Mouse (Mus musculus) heart, embryonic 10.5 days (tissue): ENCODE data around the gene Ugt2b34. TPM values are rescaled to one million over a fixed set of nuclear protein-coding genes. Genes with fewer than 3 reads are reported as not detected.
"Not testable (repeated sequence)": the region's sequence is repeated elsewhere in the genome, so short reads cannot be mapped to it uniquely, and the experiment has no call there.

Experiments used
- DNase-seq: peaks from one replicate; pipeline ENCODE4 v3.0.0-alpha.2; 2017; ENCODE audit warnings: low spot score
- H3K27ac ChIP-seq: fragments of 300-500 bp; sonication (generic); 2 replicates; pipeline ENCODE4 v1.5.1; 2016; ENCODE audit warnings: mild to moderate bottlenecking
- H3K27me3 ChIP-seq: fragments of 300-500 bp; sonication (generic); 2 replicates; pipeline ENCODE4 v1.6.1; 2016; ENCODE audit warnings: mild to moderate bottlenecking; ENCODE audit not compliant: poor library complexity, insufficient read depth, severe bottlenecking
- H3K36me3 ChIP-seq: fragments of 300-500 bp; sonication (generic); 2 replicates; pipeline ENCODE4 v1.6.1; 2016; ENCODE audit warnings: mild to moderate bottlenecking, moderate library complexity
- H3K4me1 ChIP-seq: fragments of 300-500 bp; sonication (generic); 2 replicates; pipeline ENCODE4 v1.6.1; 2016; ENCODE audit warnings: mild to moderate bottlenecking
- H3K4me3 ChIP-seq: fragments of 300-500 bp; sonication (generic); 2 replicates; pipeline ENCODE4 v1.5.1; 2016; ENCODE audit warnings: mild to moderate bottlenecking, moderate library complexity
- H3K9me3 ChIP-seq: fragments of 300-500 bp; sonication (generic); 2 replicates; pipeline ENCODE4 v1.6.1; 2016; ENCODE audit warnings: mild to moderate bottlenecking, moderate library complexity
- WGBS: fragments of 180-500 bp; shearing (Covaris S2); methylation state at CpG from one replicate; pipeline ENCODE4 v1.1.7; 2016; 5-methylcytosine and 5-hydroxymethylcytosine counted together
- polyA plus RNA-seq: library from polyadenylated mRNA; unstranded; fragments of >200 nt; fragmentation: Nextera tagmentation; extraction: Ambion mirVana; gene quantifications from 2 replicates; pipeline ENCODE4 v1.2.1, GENCODE M21; 2016

Ugt2b34 gene
- polyA plus RNA-seq, 1 experiment from 2014 or later, result 2.2 TPM

- 44% methylated on average over 13 of the region's 13 CpGs for WGBS
- peak overlapping the region; percentile 13; the same call in 1 of the 2 replicates for H3K27ac ChIP-seq
- H3K36me3 ChIP-seq, result not testable (repeated sequence)
Measured at GRCm38 (mm10) chr5:86856505-86856904, 50.2 kb downstream of the Ugt2b34 start.

GRCm38 (mm10) chr5:86851658-86852057, 55.1 kb downstream of the Ugt2b34 start:
- no peak for DNase-seq
- Histone ChIP-seq H3K4me3 (no peak overlapping the region), H3K36me3 (no peaks in the 10 kb centered on the region), H3K27ac (no peak overlapping the region), H3K9me3 (no peaks in the 10 kb centered on the region), H3K4me1 (peaks cover 7% of the 10 kb centered on the region; the same call in 1 of the 2 replicates), H3K27me3 (no peaks in the 10 kb centered on the region)
- WGBS, result 18% methylated on average over 5 of the region's 5 CpGs

More at GRCm38 (mm10) chr5:86856505-86856904, 50.2 kb downstream of the Ugt2b34 start:
- not testable (repeated sequence) for H3K4me1 ChIP-seq, DNase-seq, H3K27me3 ChIP-seq, H3K4me3 ChIP-seq, H3K9me3 ChIP-seq

- DNase-seq, result no peak
- no peaks in the 10 kb centered on the region for H3K27me3 ChIP-seq
- no peaks in the 10 kb centered on the region for H3K9me3 ChIP-seq
- no peaks in the 10 kb centered on the region for H3K36me3 ChIP-seq
- H3K4me1 ChIP-seq, result peaks cover 7% of the 10 kb centered on the region; the same call in 1 of the 2 replicates
- H3K27ac ChIP-seq, result no peak overlapping the region
- H3K4me3 ChIP-seq, result no peak overlapping the region
Measured at GRCm38 (mm10) chr5:86850104-86850503, 56.6 kb downstream of the Ugt2b34 start.

GRCm38 (mm10) chr5:86841261-86841660, 65.5 kb downstream of the Ugt2b34 start:
- not testable (repeated sequence) for H3K4me3 ChIP-seq, H3K27ac ChIP-seq

GRCm38 (mm10) chr5:86840207-86840606, 66.5 kb downstream of the Ugt2b34 start:
- Histone ChIP-seq H3K9me3 (no peaks in the 10 kb centered on the region), H3K36me3 (peaks cover 16% of the 10 kb centered on the region), H3K4me3 (no peak overlapping the region), H3K4me1 (no peaks in the 10 kb centered on the region), H3K27me3 (no peaks in the 10 kb centered on the region), H3K27ac (no peak overlapping the region)
- no peak for DNase-seq
- 92% methylated on average over 2 of the region's 2 CpGs for WGBS

More at GRCm38 (mm10) chr5:86841261-86841660, 65.5 kb downstream of the Ugt2b34 start:
- H3K36me3 ChIP-seq, DNase-seq, H3K4me1 ChIP-seq, H3K27me3 ChIP-seq, H3K9me3 ChIP-seq: not testable (repeated sequence)

Other genes starting within 250 kb of the Ugt2b34 start
- gene Tmprss11b, start 230.6 kb downstream of the Ugt2b34 start, polyA plus RNA-seq, result not detected in 2 replicates
- gene Tmprss11e, start 161.1 kb downstream of the Ugt2b34 start, polyA plus RNA-seq, result not detected in 2 replicates
- 23.9 and 34.1 TPM in 2 replicates for gene Ythdc1, start 102.7 kb downstream of the Ugt2b34 start, polyA plus RNA-seq
- gene Ugt2b1, start 19.6 kb upstream of the Ugt2b34 start, polyA plus RNA-seq, result not detected in 2 replicates
- gene Ugt2b35, start 93.9 kb upstream of the Ugt2b34 start, polyA plus RNA-seq, result not detected in 2 replicates
- gene Ugt2b36, start 185.6 kb upstream of the Ugt2b34 start, polyA plus RNA-seq, result 0.18 TPM in 1 of 2 replicates, not detected in the other
- 0.25 TPM in 1 of 2 replicates, not detected in the other for gene Ugt2b5, start 233.4 kb upstream of the Ugt2b34 start, polyA plus RNA-seq